Mouse (Mus musculus): ENCODE measurements around the gene Slc4a4. TPM values are rescaled to one million over a fixed set of nuclear protein-coding genes. Genes with fewer than 3 reads are reported as not detected.
"Not testable (repeated sequence)": the region's sequence is repeated elsewhere in the genome, so short reads cannot be mapped to it uniquely, and the experiment has no call there.

Slc4a4 gene
- total RNA-seq, 2 experiments from 2014 or later: not detected

DNA sequence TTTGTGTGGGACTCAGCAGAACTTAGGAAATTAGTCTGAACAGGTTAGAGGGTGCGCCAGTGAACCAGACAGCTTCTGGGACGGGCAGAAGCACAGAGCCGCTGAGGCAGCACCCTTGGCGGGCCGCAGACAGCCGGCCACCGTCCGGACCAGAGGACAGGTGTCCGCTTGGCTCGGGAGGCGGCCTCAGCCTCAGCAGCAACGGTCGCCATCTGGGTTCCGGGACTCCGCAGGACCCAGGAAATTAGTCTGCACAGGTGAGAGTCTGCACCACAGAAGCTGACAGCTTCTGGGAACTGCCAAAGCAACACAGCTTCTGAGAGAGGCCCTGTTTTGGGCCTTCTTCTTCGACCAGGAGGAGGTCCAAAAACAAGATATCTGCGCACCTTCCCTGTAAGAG, 225.4 kb downstream of the Slc4a4 start:
- ATAC-seq (replicated peaks; ENCODE audit: low FRiP score, poor library complexity, severe bottlenecking): not testable (repeated sequence)

DNA sequence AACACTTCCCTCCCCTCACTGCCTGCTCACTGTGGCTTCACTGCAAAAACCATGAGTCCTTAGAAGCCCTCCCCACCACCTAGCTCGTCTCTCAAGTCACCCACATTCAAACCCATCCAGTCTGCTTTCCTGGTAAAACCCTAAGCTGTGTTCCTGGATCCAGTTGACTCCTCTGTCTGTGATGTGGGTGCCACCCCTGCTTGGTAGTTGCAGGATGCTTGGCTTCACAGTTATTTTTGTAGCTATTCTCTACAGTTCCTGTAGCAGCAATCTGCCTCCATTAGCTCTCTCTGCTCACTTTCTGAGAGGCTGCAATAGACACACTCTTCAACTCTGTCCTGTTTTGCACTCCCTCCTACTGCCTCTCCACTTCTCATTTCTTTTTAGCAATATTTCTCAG, 234.3 kb downstream of the Slc4a4 start:
- no peak for ATAC-seq (replicated peaks; ENCODE audit: low FRiP score, poor library complexity, severe bottlenecking)

DNA sequence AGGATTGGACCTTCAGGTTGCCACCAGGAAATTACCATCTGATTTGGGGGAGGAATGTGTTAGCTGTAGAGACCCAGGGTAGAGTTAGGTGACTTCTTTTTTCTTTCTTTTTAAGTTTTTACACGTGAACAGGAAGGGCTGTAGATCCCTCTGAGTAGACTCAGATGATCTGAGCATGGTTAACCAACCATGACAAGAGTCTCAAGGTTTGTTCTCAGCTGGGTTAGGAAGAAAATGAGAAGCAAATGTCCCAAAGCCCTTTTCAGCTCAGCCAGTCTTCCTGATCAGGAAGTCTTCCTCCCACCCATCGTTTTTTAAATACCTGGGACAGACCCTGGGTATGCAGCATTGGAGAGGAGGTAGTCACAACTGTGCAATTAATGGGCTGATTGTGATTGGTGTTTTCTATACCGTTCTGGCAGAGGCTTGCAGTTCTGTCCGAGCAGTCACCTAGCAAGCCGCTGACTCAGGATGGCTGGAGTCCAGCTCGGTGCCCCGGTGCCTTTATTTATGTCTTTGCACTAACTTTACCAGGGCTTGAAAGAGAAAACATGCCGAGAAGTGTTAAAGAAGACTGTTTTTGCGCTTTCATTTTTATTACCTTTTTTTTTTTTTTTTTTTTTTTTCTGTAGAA, 236.8 kb downstream of the Slc4a4 start:
- no peak for ATAC-seq (replicated peaks; ENCODE audit: low FRiP score, poor library complexity, severe bottlenecking)

DNA sequence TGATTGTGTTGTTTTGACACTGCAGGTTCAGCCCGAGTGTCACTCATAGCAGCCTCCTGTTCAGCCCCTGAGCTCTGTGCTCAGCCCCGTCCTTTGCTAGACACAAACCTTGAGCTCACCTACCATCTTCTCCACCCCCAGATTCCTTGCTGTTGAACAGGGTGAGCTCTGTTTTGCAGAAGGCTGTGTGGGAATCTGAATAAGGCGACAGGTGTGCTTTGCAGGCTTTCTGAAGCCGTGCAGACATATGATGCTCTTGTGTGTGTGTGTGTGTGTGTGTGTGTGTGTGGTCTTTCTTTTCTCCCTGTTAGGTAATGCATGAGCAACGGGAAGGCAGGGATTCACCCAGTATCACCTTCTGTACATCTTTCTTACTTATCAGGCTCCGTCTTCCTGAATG, 241.6 kb downstream of the Slc4a4 start:
- ATAC-seq (replicated peaks; ENCODE audit: low FRiP score, poor library complexity, severe bottlenecking): no peak

DNA sequence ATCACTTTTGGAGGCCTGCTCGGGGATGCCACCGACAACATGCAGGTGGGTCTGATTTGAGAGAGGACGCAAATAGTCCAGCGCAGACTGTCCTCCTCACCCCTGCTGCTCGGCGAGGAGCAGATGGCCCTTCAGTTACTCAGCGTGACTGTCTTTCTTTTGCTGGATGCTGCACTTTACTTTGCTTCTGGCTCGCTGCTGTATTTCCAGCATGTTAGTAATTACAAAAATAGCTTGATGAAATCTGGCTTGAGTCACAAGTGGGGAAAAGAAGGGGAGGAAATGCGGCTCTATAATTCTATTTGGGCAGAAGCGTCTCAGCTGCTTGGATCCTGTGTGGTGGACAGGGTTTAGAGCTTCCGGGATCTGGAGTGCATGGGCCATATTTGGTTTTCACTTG, 249.2 kb downstream of the Slc4a4 start:
- ATAC-seq (replicated peaks; ENCODE audit: low FRiP score, poor library complexity, severe bottlenecking): no peak

DNA sequence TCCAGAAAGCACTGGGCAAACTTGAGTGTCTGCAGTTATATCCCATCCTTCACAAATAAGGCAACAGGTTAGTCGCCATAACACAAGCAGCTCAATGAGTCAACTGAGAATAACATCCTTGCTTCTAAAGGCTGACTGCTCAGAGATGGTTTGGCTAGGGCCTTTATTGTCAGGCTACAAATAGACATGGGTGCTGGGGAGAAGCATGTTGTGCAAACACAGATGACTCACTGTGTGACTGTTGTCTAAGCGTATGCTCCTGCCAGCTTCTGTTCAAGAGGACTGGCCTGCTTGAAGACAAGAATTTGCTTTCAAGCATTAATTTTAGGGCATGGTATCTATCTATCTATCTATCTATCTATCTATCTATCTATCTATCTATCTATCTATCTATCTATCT, 253.5 kb downstream of the Slc4a4 start:
- no peak for ATAC-seq (replicated peaks; ENCODE audit: low FRiP score, poor library complexity, severe bottlenecking)

DNA sequence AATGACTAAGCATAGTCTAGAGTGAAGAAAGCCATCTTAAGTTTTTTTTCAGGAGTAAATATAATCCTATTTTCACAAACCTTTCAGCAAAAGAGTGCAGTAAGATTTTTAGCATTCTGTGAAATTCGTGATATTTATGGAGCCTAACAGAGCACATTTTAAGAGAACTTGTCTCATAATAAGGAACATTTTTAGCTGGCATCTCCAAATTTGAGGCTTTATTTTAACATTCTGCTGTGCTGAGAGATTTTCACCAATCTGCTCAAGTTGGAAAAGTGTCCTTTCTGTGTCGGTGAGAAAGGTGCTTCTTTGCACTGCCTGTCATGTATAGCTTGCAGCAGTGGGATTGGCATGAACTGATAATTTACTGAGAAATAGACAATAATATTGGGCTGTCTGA, 255.1 kb downstream of the Slc4a4 start:
- no peak for ATAC-seq (replicated peaks; ENCODE audit: low FRiP score, poor library complexity, severe bottlenecking)

DNA sequence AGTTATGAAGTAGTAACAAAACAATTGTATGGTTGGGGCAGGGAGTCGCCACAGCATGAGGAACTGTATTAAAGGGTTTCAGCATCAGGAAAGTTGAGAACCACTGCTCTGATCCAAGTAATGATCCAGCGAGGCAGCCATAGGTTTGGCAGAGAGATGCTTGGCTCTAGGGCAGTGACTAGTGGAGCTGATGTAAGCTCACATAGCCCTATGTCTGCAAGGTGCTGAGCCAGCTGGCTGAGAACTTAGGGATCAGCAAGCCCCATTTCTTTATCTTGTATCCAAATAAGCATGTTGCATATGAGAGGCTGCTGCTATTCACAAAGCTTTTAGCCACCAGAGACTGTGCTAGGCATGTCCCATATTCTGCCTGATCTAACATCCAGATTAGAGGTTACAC, 259.7 kb downstream of the Slc4a4 start:
- ATAC-seq (replicated peaks; ENCODE audit: low FRiP score, poor library complexity, severe bottlenecking): no peak

DNA sequence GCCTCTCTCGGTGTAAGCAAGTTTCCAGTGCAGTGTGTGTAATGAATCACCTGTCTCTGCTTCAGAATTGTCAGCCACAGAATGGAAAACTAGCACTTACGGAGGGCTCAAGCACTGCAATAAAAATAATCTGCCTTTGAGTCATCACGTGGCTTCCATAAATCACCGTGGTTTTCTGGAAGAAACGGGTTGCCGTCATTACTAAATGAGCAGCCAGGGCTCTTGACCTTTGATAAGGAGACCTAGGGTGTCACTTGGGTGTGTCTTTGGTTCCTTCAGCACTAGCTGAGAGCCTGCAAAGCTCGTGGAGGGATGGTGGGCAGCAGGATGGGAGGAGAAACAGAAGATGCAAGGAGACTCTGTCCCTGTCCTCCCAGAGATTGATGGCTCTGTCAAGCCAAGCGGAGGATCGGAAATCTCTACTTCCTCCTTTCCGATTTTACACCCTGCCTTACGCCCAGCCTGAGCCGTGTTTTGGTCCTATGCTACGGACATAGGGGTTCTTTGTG, 260.7 kb downstream of the Slc4a4 start:
- no peak for ATAC-seq (replicated peaks; ENCODE audit: low FRiP score, poor library complexity, severe bottlenecking)

DNA sequence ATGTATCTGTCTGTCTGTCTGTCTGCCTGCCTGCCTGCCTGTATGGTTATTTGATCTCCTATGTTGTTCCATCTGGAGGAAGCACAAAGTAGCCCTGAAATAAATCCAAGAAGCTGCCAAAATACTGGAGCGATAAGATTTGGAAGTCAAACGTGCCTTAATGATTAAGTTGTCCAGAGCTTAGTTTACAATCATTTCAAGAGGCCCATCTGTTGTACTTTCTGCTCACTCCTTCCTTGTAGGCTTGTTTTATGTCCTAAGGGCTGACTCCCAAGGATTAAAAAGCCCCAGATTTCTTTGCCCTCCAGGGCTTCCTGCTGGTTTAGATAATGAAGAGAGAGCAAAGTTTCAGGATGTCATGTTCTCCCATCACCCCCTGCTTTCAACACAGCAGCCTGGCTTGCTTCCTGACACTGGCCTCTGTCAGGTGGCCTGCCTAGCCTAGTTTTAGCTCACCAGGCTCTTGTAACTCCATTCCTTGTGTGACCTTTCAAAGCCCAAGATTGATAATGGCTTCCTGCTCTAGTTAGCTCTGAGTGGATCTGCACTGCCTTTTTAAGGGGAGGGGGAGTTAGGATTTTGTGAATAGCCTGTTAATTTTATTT, 262.9 kb downstream of the Slc4a4 start:
- ATAC-seq (replicated peaks; ENCODE audit: low FRiP score, poor library complexity, severe bottlenecking): no peak

DNA sequence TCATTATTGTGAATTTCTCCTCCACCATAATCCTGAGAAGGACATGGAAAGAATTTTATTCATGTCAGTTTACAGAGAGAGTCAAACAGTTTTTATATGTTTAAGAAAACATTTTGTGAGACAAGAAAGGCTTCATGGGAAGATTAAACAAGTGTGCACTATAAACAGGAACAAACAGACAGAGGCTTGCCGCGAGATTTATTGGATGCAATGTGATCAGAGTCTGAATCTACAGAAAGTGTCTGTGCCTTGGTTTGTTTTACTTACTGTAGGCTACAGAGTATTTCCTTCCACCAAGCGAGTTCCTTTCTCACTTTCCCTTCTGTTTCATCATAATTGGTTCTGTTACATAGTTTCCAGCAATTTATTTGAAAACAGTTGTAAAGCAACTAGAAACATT, 264.5 kb downstream of the Slc4a4 start:
- ATAC-seq (replicated peaks; ENCODE audit: low FRiP score, poor library complexity, severe bottlenecking): no peak

DNA sequence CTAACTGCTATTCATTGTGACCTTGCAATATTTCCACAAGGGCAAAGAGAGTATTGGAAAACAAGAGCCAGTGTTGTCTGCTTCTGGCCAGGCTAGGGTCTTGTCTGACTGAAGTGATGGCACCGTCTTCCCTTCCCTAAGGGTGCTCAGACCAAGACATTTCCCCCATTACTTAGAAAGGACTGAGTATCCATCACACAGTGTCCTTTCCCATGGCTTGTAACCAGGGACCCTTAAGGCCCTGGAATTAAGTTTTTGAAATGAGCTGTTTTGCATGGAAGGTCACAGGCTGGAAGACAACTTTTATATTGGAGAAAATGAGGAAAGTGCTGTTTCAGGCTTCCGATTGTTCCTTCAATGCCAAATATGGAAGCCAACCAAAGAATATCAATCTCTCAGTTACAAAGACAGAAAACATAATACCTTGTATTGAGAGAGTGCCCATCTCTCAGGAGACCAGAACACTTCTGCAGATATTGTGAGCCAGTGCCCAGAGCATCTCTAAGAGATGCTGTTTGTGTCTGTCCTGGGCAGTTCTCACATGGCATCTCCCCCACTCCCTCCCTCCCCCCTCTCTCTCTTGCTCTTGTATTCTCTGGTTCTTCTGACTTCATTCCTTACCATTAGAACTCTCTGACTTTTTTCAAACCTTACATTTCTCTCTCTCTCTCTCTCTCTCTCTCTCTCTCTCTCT, 284.6 kb downstream of the Slc4a4 start:
- ATAC-seq (replicated peaks; ENCODE audit: low FRiP score, poor library complexity, severe bottlenecking): no peak

DNA sequence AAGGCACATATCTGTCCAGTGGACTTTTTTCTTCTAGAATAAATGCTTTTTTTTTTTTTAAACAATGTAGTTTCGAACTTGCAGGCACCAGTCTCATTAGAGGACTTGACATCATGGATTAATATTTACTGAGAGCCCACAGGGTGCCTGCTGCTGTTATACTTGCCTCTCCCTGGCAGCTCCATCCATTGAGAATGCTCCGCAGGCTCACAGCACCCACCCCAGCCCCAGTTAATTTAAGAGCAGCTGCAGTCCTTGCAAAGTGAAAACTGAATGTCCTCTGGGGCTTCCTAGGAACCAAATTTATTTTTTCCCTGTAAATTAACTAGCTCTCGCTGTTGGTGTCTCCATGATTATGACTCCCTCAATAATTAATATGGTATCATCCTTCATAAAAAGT, 303.4 kb downstream of the Slc4a4 start:
- ATAC-seq (replicated peaks; ENCODE audit: low FRiP score, poor library complexity, severe bottlenecking): no peak

DNA sequence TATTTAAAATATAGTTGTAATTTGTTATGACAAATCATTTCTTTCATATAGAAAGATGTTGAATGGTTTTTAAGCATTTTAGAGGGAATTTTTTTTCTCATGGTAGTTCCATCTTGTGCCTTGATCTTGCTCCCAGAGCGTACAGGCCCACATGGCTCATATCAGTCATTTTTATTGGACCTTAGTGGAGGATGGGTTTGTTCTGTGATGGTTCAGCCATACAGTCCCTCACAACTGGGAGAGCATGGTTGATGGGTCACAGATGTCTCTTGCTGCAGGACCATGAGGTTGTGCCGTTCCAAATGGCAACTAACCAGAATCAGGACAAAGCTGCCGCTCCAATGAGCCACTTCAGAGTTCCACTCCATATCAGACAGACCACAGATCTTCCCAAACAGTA, 308.0 kb downstream of the Slc4a4 start:
- no peak for ATAC-seq (replicated peaks; ENCODE audit: low FRiP score, poor library complexity, severe bottlenecking)

DNA sequence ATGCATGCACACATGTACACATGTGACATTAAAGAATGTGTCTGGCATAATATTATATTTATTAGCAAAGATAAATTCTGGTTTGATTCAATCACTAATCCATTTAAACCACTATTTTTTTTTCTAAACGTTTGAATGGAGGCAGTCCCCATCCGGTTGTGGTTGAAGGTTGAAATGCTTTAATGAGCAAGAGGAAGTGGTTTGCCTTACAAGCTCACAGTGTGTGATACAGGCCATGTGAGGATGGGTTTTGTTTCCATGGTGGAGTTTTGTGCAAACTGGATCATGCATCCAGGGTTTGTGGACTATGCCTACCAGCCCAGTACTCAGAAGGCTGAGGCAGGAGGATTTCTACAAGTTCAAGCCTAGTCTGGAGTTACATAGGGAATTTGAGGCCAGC, 311.9 kb downstream of the Slc4a4 start:
- ATAC-seq (replicated peaks; ENCODE audit: low FRiP score, poor library complexity, severe bottlenecking): no peak

DNA sequence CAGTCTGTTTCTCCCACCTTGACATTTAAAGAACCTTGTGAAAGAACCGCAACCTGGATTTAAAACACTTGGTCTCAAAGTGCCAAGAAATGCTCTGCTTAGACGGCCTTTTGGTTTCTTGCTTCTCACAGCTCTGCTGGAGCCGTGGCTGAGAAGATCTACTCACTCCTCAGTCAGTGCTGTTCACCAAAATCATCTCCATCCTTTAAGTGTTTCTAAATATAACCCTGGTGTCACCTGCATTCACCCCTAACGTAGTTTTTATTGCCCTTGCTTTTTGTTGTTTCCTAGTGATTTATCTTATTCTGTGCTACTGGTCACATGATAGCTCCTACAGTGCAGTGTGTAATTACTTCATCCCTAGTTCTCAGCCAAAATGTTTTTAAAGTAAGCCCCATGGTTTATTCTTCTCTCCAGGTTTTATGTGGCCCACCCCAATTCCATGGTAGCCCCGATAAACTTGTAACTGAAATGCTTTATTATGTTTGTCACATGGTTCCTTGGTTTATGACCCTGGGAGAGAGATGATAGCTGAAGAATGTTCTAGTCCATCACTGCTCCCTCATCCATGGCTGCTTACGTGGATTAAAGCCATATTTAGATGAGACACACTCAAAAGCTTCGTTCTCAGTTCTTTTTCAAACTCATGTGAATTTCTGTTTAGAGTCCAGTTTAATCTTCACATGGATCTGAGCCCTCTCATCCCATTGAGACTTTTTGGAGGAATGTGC, 323.5 kb downstream of the Slc4a4 start:
- no peak for ATAC-seq (replicated peaks; ENCODE audit: low FRiP score, poor library complexity, severe bottlenecking)

DNA sequence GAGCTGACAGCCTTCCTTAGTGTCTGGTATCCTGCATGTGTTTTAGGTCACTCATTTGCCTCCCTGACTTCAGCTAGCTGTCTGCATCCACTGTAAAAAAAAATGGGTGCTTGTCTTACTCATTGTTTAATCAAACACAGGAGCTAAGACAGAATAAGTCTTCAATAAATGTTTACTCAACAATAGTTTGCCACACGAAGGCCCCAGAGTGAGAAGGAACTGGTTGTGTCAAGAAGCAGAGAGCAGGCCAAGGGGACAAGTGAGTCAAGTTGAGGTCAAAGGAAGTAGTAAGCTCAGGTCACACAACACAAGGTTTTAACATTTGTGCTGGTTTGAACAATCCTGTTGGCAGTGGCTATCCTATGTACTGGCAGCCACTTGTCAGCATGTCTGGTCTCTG, 324.4 kb downstream of the Slc4a4 start:
- no peak for ATAC-seq (replicated peaks; ENCODE audit: low FRiP score, poor library complexity, severe bottlenecking)

DNA sequence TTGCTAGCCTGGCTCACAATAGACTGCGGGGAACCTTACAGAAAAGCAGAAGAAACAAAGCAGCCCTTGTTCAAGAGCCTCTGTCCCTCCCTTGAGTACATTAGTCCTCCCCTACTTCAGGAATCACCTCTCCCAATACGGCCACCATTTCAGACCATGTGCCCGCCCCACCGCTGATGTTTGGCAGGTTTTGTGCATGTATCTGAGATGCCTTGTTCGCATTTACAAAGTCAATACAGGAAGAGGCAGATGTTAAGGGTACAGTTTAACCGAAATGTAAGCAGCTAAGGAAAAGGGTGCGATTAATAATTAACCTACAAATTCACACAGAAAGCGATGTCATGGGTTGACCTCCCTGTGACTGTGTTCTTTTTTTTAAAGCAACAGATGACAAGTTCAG, 331.6 kb downstream of the Slc4a4 start:
- ATAC-seq (replicated peaks; ENCODE audit: low FRiP score, poor library complexity, severe bottlenecking): no peak

DNA sequence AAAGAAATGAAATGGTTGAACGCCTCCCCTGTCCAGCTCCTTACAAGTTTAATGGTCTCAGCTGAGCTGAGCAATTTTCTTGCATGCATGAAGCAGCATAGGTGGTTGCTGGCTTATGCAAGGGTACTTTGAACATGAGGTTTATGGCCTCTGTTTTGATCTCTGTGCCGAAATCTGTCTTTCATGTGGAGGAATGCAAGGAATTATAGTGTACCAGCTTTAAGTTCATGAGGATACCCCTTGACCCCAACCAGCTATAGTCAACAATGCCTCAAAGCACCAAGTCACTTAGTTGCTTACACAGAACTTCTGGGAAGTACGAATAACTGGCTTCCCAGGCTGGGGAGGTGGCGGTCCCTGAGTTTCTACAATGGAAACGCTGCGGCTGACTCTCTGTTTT, 332.1 kb downstream of the Slc4a4 start:
- no peak for ATAC-seq (replicated peaks; ENCODE audit: low FRiP score, poor library complexity, severe bottlenecking)

DNA sequence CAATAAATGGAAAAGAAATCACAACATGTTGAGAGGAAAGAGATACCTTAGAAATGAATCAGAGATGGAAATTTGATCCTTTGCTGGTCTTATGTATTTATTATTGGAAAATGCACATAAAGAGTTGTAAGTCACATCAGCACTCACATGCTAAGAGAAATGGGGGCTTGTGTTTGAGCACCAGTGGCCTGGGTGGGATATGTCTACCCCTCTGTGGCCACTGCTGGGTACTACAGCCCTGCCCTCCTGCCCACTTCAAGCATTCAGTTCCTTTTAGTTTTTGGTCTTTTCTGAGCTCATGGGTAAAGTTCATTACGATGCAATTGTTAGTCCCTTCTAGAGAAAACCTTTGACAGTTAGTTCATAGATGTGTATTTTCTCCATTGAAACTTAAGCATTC, 335.0 kb downstream of the Slc4a4 start:
- ATAC-seq (replicated peaks; ENCODE audit: low FRiP score, poor library complexity, severe bottlenecking): no peak
